Mouse (Mus musculus) embryonic facial prominence, embryonic 14.5 days (tissue): ENCODE data around the gene Taar7b. TPM values are rescaled to one million over a fixed set of nuclear protein-coding genes. Genes with fewer than 3 reads are reported as not detected.

Experiments
- ATAC-seq: fragments of 200-750 bp; cut with Nextera tagmentation; 2 replicates; pipeline ENCODE4 v1.8.0; 2017; ENCODE audit warnings: low read depth, moderate number of reproducible peaks, moderate TSS enrichment
- DNase-seq: peaks from one replicate; pipeline ENCODE4 v3.0.0-alpha.2; 2015; ENCODE audit warnings: low spot score
- H3K27ac ChIP-seq: fragments of 300-500 bp; sonication (generic); replicated peaks from 2 replicates; pipeline ENCODE4 v1.5.1; 2014; ENCODE audit warnings: low read depth, mild to moderate bottlenecking, low read length, moderate library complexity
- H3K27me3 ChIP-seq: fragments of 300-500 bp; sonication (generic); replicated peaks from 2 replicates; pipeline ENCODE4 v1.6.1; 2014; ENCODE audit warnings: low read length; ENCODE audit not compliant: control insufficient read depth, insufficient read depth
- H3K36me3 ChIP-seq: fragments of 300-500 bp; sonication (generic); 2 replicates; pipeline ENCODE4 v1.6.1; 2014; ENCODE audit warnings: low read length, mixed read lengths; ENCODE audit not compliant: control insufficient read depth, insufficient read depth
- H3K4me1 ChIP-seq: fragments of 300-500 bp; sonication (generic); 2 replicates; pipeline ENCODE4 v1.6.1; 2014; ENCODE audit warnings: antibody characterized with exemption, low read length; ENCODE audit not compliant: control insufficient read depth, insufficient read depth
- H3K4me2 ChIP-seq: fragments of 300-500 bp; sonication (generic); 2 replicates; pipeline ENCODE4 v1.6.1; 2014; ENCODE audit warnings: low read depth, mild to moderate bottlenecking, low read length, moderate library complexity, mixed read lengths
- H3K4me3 ChIP-seq: fragments of 300-500 bp; sonication (generic); 2 replicates; pipeline ENCODE4 v1.5.1; 2014; ENCODE audit warnings: low read depth, mild to moderate bottlenecking, low read length
- H3K9ac ChIP-seq: fragments of 300-500 bp; sonication (generic); 2 replicates; pipeline ENCODE4 v1.6.1; 2014; ENCODE audit warnings: low read depth, mild to moderate bottlenecking, low read length, moderate library complexity, mixed read lengths
- H3K9me3 ChIP-seq: fragments of 300-500 bp; sonication (generic); 2 replicates; pipeline ENCODE4 v1.6.1; 2016; ENCODE audit warnings: low read length; ENCODE audit not compliant: control insufficient read depth
- WGBS: fragments of 180-500 bp; shearing (Covaris S2); extraction: QIAGEN DNeasy Blood & Tissue Kit; methylation state at CpG from one replicate; pipeline ENCODE4 v1.1.7; 2014; 5-methylcytosine and 5-hydroxymethylcytosine counted together
- polyA plus RNA-seq: library from polyadenylated mRNA; unstranded; fragments of >200 nt; fragmentation: Nextera tagmentation; extraction: Ambion mirVana; gene quantifications from 2 replicates; pipeline ENCODE4 v1.2.1, GENCODE M21; 2014

The Taar7b gene
- polyA plus RNA-seq, 1 experiment from 2014 or later, result not detected

- ATAC-seq (no peak), DNase-seq (no peak)
- Histone ChIP-seq H3K4me1 (no peaks in the 10 kb centered on the region), H3K36me3 (no peaks in the 10 kb centered on the region), H3K9ac (no peak within 1 kb of the TSS), H3K27ac (no peak within 1 kb of the TSS), H3K9me3 (no peaks in the 10 kb centered on the region), H3K27me3 (no peaks in the 10 kb centered on the region), H3K4me3 (no peak within 1 kb of the TSS), H3K4me2 (no peak within 1 kb of the TSS)
- 82% methylated on average over 2 of the region's 2 CpGs for WGBS
Observed at GRCm38 (mm10) chr10:24037314-24037713, 37.6 kb downstream of the Taar7b start, which contains the start of gene Taar7e. Gene Taar7e (plus strand): TSS chr10:24037614.

- Histone ChIP-seq H3K4me1 (no peaks in the 10 kb centered on the region), H3K9me3 (no peaks in the 10 kb centered on the region), H3K4me2 (no peak overlapping the region), H3K27me3 (no peaks in the 10 kb centered on the region), H3K9ac (no peak overlapping the region), H3K27ac (no peak overlapping the region), H3K4me3 (no peak overlapping the region), H3K36me3 (no peaks in the 10 kb centered on the region)
- ATAC-seq (no peak), DNase-seq (no peak)
- WGBS, result 55% methylated on average over 2 of the region's 2 CpGs
Observed at GRCm38 (mm10) chr10:24040120-24040869, 40.6 kb downstream of the Taar7b start.

- Histone ChIP-seq H3K36me3 (no peaks in the 10 kb centered on the region), H3K9me3 (no peaks in the 10 kb centered on the region), H3K4me1 (no peaks in the 10 kb centered on the region), H3K27ac (no peak within 1 kb of the TSS), H3K4me3 (no peak within 1 kb of the TSS), H3K4me2 (no peak within 1 kb of the TSS), H3K9ac (no peak within 1 kb of the TSS), H3K27me3 (no peaks in the 10 kb centered on the region)
- no peak for ATAC-seq
- DNase-seq, result no peak
Observed at GRCm38 (mm10) chr10:24049210-24049609, 49.5 kb downstream of the Taar7b start, which contains the start of gene Taar7f. Gene Taar7f (plus strand): TSS chr10:24049510.

Other genes starting within 250 kb of the Taar7b start
- gene Rps12, start 212.7 kb upstream of the Taar7b start, polyA plus RNA-seq, result 254 and 271 TPM in 2 replicates
- gene Slc18b1, start 203.0 kb upstream of the Taar7b start, polyA plus RNA-seq, result 18.5 and 18.8 TPM in 2 replicates
- gene Vnn3, start 148.5 kb upstream of the Taar7b start, polyA plus RNA-seq, result 0.13 and 0.14 TPM in 2 replicates
- 1.1 and 1.2 TPM in 2 replicates for gene Vnn1, start 105.3 kb upstream of the Taar7b start, polyA plus RNA-seq
- gene Taar1, start 79.6 kb upstream of the Taar7b start, polyA plus RNA-seq, result not detected in 2 replicates
- gene Taar2, start 61.4 kb upstream of the Taar7b start, polyA plus RNA-seq, result 0.21 TPM in 1 of 2 replicates, not detected in the other
- not detected in 2 replicates for gene Taar3, start 50.4 kb upstream of the Taar7b start, polyA plus RNA-seq
- gene Taar4, start 39.4 kb upstream of the Taar7b start, polyA plus RNA-seq, result not detected in 2 replicates
- not detected in 2 replicates for gene Taar5, start 29.2 kb upstream of the Taar7b start, polyA plus RNA-seq
- gene Taar6, start 14.3 kb upstream of the Taar7b start, polyA plus RNA-seq, result not detected in 2 replicates
- gene Taar7a, start 6.5 kb upstream of the Taar7b start, polyA plus RNA-seq, result not detected in 2 replicates
- not detected in 2 replicates for gene Taar7d, start 27.3 kb downstream of the Taar7b start, polyA plus RNA-seq
- gene Taar7e, start 37.7 kb downstream of the Taar7b start, polyA plus RNA-seq, result not detected in 2 replicates
- gene Taar7f, start 49.6 kb downstream of the Taar7b start, polyA plus RNA-seq, result not detected in 2 replicates
- gene Taar8a, start 76.6 kb downstream of the Taar7b start, polyA plus RNA-seq, result not detected in 2 replicates
- gene Taar8b, start 92.4 kb downstream of the Taar7b start, polyA plus RNA-seq, result not detected in 2 replicates
- not detected in 2 replicates for gene Taar8c, start 102.0 kb downstream of the Taar7b start, polyA plus RNA-seq
- not detected in 2 replicates for gene Taar9, start 109.6 kb downstream of the Taar7b start, polyA plus RNA-seq
- gene Stx7, start 149.4 kb downstream of the Taar7b start, polyA plus RNA-seq, result 86.9 and 93.9 TPM in 2 replicates
- 19.8 and 21.7 TPM in 2 replicates for gene Moxd1, start 223.6 kb downstream of the Taar7b start, polyA plus RNA-seq